Mouse (Mus musculus) lung, adult 2 months (tissue): ENCODE data around the gene Zswim4.

Experiments used
- CTCF ChIP-seq: fragments of 200-500 bp; IDR thresholded peaks from 2 replicates; pipeline ENCODE4 v1.5.1; 2011; ENCODE audit warnings: mild to moderate bottlenecking, low read length, control low read depth; ENCODE audit not compliant: insufficient read depth
- POLR2A ChIP-seq: fragments of 200-500 bp; IDR thresholded peaks from 2 replicates; pipeline ENCODE4 v1.6.1; 2011; ENCODE audit warnings: low read depth, mild to moderate bottlenecking, control low read depth, low read length, borderline replicate concordance; ENCODE audit errors: extremely low read depth

GRCm38 (mm10) chr8:84208381-84209380 lies 28.2 kb downstream of the Zswim4 start:
- TF ChIP-seq CTCF (no peak), POLR2A (0 out of 2 replicates have a peak, but pooled peaks have one; percentile 5)
